Mouse (Mus musculus): ENCODE measurements at regions not wholly inside any gene's neighbourhood (a gene's known extent, or its start where the extent isn't known, plus 50 kb on each side); places are given as distances from the start of the nearest gene placed in this dataset.

DNA sequence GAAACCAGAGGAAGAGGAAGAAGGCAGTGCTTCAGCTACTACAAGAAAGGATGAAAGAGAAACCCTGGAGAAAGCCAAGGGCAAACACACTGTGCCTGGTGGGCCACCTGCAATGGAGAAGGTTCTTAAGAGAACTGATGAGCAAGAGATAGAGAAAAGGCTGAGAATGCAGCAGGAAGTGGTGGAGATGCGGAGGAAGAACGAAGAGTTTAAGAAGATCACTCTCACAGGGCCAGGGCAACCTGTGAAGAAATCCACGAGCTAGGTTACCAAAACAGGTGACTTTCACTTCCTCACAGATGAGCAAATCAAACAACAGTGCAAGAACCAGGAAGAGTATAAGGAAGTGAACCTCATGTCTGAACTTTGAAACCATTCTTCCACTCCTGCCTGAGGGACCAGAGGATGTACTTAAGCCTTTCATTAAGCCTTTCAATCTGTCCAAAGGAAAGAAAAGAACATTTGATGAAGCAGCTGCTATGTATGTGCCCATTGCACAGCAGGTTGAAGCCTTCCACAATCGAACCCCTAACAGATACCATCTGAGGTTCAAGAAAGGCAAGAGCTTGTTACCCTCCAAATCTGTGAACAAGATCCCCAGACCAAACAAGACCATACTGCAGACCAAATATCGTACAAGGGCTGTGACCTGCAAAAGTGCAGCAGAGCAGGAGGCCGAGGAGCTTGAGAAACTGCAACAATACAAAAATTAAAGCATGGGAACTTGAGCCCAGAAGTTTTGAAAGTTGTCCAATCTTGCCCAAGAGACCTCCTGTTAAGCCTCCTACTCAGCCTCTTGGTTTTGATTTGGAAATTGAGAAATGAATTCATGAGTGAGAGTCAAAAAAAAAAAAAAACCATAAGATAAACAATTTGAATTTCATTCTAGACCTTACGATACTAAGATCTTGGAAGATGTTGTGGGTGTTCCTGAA is 91.6 kb upstream of the Zfp462 start:
- WGBS = 75% methylated on average over 7 of the region's 7 CpGs
- H3K9me3 ChIP-seq (ENCODE audit: control insufficient read depth) = no peaks in the 10 kb centered on the region
- no peaks in the 10 kb centered on the region for H3K4me1 ChIP-seq (replicated peaks; ENCODE audit: control insufficient read depth, insufficient read depth, low read length)
- H3K4me2 ChIP-seq (replicated peaks; ENCODE audit: low read depth) = no peak overlapping the region
- H3K27me3 ChIP-seq (replicated peaks; ENCODE audit: control insufficient read depth, insufficient read depth, low read length) = no peaks in the 10 kb centered on the region
- H3K9ac ChIP-seq (ENCODE audit: low read depth, low read length) = no peak overlapping the region
- no peak for ATAC-seq
- H3K36me3 ChIP-seq (ENCODE audit: control insufficient read depth, insufficient read depth) = no peaks in the 10 kb centered on the region
- H3K27ac ChIP-seq (ENCODE audit: low read depth, low read length) = no peak overlapping the region
- no peak for TF ChIP-seq CTCF (IDR thresholded peaks at IDR 0.05; ENCODE audit: low read depth)
- H3K4me3 ChIP-seq (ENCODE audit: low read depth, low read length) = no peak overlapping the region

DNA sequence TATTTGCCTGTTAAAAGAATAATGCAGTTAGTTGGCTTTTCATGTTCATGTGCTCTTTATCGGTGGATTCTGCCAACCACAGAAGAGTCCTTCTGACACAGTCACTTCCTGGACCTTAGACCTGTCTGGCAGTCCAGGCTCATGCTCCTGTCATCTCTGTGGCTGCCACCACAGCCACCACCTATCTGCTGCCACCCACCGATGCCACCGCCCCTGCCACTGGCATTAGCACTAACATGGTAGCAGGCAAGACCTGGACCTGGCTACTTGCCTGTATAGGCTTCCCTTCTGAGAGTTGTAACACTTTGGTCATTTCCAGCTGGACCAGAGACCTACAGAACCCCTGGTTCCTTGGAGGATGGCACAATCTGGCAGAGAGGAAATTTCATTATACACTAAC is 86.2 kb upstream of the Zfp462 start:
- Histone ChIP-seq H3K9me3 (ENCODE audit: control insufficient read depth) (no peaks in the 10 kb centered on the region), H3K4me1 (replicated peaks; ENCODE audit: control insufficient read depth, insufficient read depth, low read length) (no peaks in the 10 kb centered on the region), H3K4me2 (replicated peaks; ENCODE audit: low read depth) (no peak overlapping the region), H3K36me3 (ENCODE audit: control insufficient read depth, insufficient read depth) (no peaks in the 10 kb centered on the region), H3K9ac (ENCODE audit: low read depth, low read length) (no peak overlapping the region), H3K4me3 (ENCODE audit: low read depth, low read length) (no peak overlapping the region), H3K27ac (ENCODE audit: low read depth, low read length) (no peak overlapping the region), H3K27me3 (replicated peaks; ENCODE audit: control insufficient read depth, insufficient read depth, low read length) (no peaks in the 10 kb centered on the region)
- TF ChIP-seq CTCF (IDR thresholded peaks at IDR 0.05; ENCODE audit: low read depth) = no peak
- WGBS = 97% methylated on average over 3 of the region's 3 CpGs
- no peak for ATAC-seq

DNA sequence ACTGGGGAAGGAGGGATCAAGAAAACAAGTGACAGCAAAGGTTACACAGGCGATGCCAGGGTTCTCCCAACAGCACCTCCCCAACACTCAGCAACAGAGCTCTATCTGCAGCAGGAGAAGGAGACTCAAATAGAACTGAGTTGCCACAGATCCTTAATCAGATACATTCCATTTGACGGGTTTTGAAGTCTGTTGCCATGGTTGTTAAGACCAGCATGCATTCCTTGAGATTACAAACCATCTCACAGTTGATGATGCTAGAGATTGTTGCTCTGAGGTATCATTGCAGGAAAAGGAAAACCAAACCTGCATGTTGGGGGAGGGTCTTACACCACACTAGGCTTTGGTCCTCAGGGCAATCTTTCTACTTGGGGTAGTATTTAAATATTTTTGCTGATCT is 78.8 kb upstream of the Zfp462 start:
- no peak for TF ChIP-seq CTCF (IDR thresholded peaks at IDR 0.05; ENCODE audit: low read depth)
- Histone ChIP-seq H3K9me3 (ENCODE audit: control insufficient read depth) (no peaks in the 10 kb centered on the region), H3K27me3 (replicated peaks; ENCODE audit: control insufficient read depth, insufficient read depth, low read length) (no peaks in the 10 kb centered on the region), H3K4me1 (replicated peaks; ENCODE audit: control insufficient read depth, insufficient read depth, low read length) (no peaks in the 10 kb centered on the region), H3K4me3 (ENCODE audit: low read depth, low read length) (no peak overlapping the region), H3K36me3 (ENCODE audit: control insufficient read depth, insufficient read depth) (no peaks in the 10 kb centered on the region), H3K27ac (ENCODE audit: low read depth, low read length) (no peak overlapping the region), H3K4me2 (replicated peaks; ENCODE audit: low read depth) (no peak overlapping the region), H3K9ac (ENCODE audit: low read depth, low read length) (no peak overlapping the region)
- no peak for ATAC-seq
- 43% methylated on average over 2 of the region's 2 CpGs for WGBS

DNA sequence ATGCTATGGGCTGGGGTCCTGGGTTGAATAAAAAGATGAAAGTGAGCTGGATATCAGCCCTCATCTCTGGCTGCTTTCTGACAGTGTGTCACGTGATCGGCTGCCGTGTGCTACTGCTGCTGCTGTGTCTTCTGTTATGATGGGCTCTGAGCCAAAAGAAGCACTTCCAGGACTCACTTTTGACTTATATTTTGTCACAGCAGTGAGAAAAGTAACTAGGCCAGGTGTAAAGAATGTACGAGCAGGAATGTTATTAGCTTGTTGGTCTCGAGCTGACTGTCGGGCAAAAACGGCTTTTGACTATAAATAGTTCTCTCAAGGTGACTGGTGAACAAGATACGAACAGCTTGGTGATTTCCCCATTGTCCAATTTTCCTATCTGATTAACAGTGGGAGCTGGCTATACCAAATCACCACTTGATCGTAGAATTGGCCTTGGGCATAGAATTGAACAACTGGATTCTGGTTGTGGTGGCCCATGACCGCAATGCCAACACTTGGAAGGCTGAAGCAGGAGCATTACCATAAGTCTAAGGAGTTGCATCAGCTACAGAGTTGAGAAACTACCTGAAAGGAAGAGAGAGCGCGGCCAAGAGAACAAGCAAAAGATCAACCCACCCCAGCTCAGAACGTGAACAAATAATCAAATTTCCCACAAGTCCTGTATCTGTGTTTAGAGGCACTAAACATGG is 70.6 kb upstream of the Zfp462 start:
- no peak overlapping the region for H3K27ac ChIP-seq (ENCODE audit: low read depth, low read length)
- H3K4me3 ChIP-seq (ENCODE audit: low read depth, low read length) = no peak overlapping the region
- no peaks in the 10 kb centered on the region for H3K9me3 ChIP-seq (ENCODE audit: control insufficient read depth)
- no peak for TF ChIP-seq CTCF (IDR thresholded peaks at IDR 0.05; ENCODE audit: low read depth)
- no peaks in the 10 kb centered on the region for H3K27me3 ChIP-seq (replicated peaks; ENCODE audit: control insufficient read depth, insufficient read depth, low read length)
- H3K4me2 ChIP-seq (replicated peaks; ENCODE audit: low read depth) = no peak overlapping the region
- H3K9ac ChIP-seq (ENCODE audit: low read depth, low read length) = no peak overlapping the region
- no peaks in the 10 kb centered on the region for H3K4me1 ChIP-seq (replicated peaks; ENCODE audit: control insufficient read depth, insufficient read depth, low read length)
- no peak for ATAC-seq
- WGBS = 86% methylated on average over 13 of the region's 13 CpGs
- H3K36me3 ChIP-seq (ENCODE audit: control insufficient read depth, insufficient read depth) = no peaks in the 10 kb centered on the region

DNA sequence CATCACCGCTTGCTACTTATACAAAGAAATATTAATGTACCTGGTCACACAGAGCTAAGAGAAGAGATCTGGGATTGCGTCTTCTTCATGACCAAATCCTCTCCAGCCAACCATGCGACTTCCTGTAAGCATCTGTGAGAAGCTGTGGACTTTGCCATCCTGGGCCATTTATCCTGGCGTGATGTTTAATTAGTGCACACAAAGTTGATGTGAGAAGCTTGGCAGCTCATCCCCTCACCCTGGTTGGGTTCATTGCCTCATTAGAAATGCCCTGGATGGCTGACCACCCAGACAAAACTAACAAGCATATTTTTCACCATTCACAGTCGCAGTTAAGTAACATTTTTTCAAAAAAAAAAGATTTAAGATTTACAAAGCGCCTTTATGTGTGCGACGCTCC is 69.3 kb upstream of the Zfp462 start:
- no peak overlapping the region for H3K4me2 ChIP-seq (replicated peaks; ENCODE audit: low read depth)
- no peak for TF ChIP-seq CTCF (IDR thresholded peaks at IDR 0.05; ENCODE audit: low read depth)
- no peaks in the 10 kb centered on the region for H3K36me3 ChIP-seq (ENCODE audit: control insufficient read depth, insufficient read depth)
- WGBS = 91% methylated on average over 8 of the region's 8 CpGs
- H3K9me3 ChIP-seq (ENCODE audit: control insufficient read depth) = no peaks in the 10 kb centered on the region
- ATAC-seq = no peak
- no peak overlapping the region for H3K27ac ChIP-seq (ENCODE audit: low read depth, low read length)
- H3K4me1 ChIP-seq (replicated peaks; ENCODE audit: control insufficient read depth, insufficient read depth, low read length) = no peaks in the 10 kb centered on the region
- H3K9ac ChIP-seq (ENCODE audit: low read depth, low read length) = no peak overlapping the region
- H3K4me3 ChIP-seq (ENCODE audit: low read depth, low read length) = no peak overlapping the region
- H3K27me3 ChIP-seq (replicated peaks; ENCODE audit: control insufficient read depth, insufficient read depth, low read length) = no peaks in the 10 kb centered on the region

DNA sequence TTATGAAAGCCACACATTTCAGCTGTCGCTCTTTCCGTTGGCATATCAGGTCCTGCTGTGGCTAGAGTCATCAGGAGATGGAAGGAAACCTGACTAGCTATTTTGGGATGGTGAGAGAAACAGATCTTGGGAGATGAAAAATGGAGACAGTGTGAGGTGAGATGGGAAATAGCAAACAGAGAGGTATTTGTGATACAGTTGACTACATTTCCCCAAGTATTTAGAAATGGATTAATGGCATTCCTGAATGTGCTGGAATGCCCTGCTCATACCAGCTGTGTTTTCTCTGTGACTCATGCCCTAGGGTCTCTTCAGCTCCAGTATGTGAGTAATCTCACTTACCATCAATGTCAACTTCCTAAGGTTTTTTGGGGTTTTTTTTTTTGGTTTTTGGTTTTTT is 67.5 kb upstream of the Zfp462 start:
- no peaks in the 10 kb centered on the region for H3K36me3 ChIP-seq (ENCODE audit: control insufficient read depth, insufficient read depth)
- WGBS = 83% methylated on average over 2 of the region's 2 CpGs
- H3K4me2 ChIP-seq (replicated peaks; ENCODE audit: low read depth) = no peak overlapping the region
- H3K27ac ChIP-seq (ENCODE audit: low read depth, low read length) = no peak overlapping the region
- H3K9ac ChIP-seq (ENCODE audit: low read depth, low read length) = no peak overlapping the region
- no peaks in the 10 kb centered on the region for H3K4me1 ChIP-seq (replicated peaks; ENCODE audit: control insufficient read depth, insufficient read depth, low read length)
- H3K9me3 ChIP-seq (ENCODE audit: control insufficient read depth) = no peaks in the 10 kb centered on the region
- no peak for TF ChIP-seq CTCF (IDR thresholded peaks at IDR 0.05; ENCODE audit: low read depth)
- no peaks in the 10 kb centered on the region for H3K27me3 ChIP-seq (replicated peaks; ENCODE audit: control insufficient read depth, insufficient read depth, low read length)
- no peak for ATAC-seq
- no peak overlapping the region for H3K4me3 ChIP-seq (ENCODE audit: low read depth, low read length)

Data from intestine, postnatal 0 days (tissue).